Mouse (Mus musculus) CD4-positive, CD25-positive, alpha-beta regulatory T cell, adult 4 months (primary cell): ENCODE data around the gene Kif1b. TPM values are rescaled to one million over a fixed set of nuclear protein-coding genes. Genes with fewer than 3 reads are reported as not detected.
"Not testable (repeated sequence)": the region's sequence is repeated elsewhere in the genome, so short reads cannot be mapped to it uniquely, and the experiment has no call there.

Experiments
- ATAC-seq: one replicate; pipeline ENCODE4 v1.8.0; 2017
- polyA plus RNA-seq, 2 experiments: library from polyadenylated mRNA; unstranded; fragments of 100-300 nt; shearing (Covaris generic); gene quantifications; one replicate each; pipeline ENCODE4 v1.2.1; 2017

Kif1b gene
- polyA plus RNA-seq, 2 experiments from 2014 or later = 11.9 to 15.0 TPM

GRCm38 (mm10) chr4:149269026-149269425 is 38.5 kb downstream of the Kif1b start:
- no peak for ATAC-seq

- no peak for ATAC-seq
These were observed 42.6 kb downstream of the Kif1b start for GRCm38 (mm10) chr4:149264895-149265294.

DNA sequence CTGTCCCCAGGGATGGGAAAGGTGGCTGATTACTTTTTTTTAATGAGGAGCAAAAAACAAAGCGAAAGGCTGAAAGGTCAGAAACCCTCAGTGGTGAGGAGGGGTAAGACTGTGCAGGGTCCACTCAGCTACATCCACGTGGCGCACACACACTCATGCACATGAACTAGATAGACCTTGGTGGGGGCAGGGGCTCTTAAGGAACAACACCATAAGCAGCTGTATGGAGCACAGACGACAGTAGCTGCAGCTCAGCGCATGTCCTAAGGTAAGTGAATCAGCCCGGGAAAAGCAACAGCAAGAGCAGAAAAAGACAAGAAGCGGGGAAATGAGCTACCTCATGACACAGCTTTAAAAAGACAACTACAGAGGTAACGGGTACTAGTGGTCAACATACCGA is 44.3 kb downstream of the Kif1b start:
- no peak for ATAC-seq

- ATAC-seq = no peak
These were observed 46.0 kb downstream of the Kif1b start for GRCm38 (mm10) chr4:149261466-149261865.

DNA sequence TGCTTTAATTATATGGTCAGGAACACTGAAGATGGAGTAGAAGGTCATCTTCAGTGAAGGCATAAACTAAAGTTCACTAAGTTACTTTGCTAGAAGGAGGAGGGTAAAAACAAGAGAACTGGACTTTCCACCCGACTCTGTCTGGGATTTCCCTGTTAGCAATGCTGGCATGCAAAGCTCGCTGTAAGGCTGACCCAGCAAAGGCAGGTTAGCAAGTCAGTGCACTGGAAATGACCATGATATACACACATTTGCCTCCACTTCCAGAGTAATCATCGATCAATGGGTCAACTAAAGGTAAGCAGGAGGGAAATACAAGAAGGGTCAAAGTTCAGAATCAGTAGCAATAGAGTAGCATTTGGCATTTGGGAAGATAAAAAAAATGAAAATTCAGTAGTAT is 46.6 kb downstream of the Kif1b start:
- ATAC-seq = no peak

DNA sequence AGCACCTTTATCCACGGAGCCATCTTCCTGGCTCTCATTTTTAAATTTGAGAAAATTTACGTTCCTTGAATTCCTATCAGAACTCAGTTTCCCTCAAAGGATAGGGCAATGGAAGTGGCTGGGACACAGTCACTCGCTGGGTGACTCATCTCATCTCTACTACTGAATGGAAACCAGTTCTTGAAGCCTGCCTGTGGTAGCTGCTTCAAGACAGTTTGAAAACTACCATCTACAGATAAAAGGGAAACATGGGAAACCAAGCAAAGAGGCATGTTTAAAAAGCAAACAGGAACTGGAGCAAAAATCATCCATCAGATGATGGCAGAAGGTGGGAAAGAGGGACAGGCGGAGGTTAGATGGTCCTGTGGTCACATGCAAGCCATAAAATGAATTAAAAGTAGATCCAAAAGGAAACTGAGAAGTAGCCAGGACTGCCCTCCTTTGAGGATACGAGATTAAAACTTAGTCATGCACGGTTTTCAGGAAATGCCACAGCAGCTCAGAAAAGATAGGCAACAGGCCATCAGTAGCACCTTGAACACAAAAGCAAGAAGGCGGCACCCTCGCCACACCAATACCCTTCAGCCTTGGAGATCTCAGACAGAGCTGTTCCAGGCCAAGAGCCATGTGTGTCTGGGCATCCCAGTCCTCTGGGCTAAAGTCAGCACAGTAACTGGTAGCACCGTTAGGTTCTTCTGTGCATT is 48.0 kb downstream of the Kif1b start:
- ATAC-seq = no peak

DNA sequence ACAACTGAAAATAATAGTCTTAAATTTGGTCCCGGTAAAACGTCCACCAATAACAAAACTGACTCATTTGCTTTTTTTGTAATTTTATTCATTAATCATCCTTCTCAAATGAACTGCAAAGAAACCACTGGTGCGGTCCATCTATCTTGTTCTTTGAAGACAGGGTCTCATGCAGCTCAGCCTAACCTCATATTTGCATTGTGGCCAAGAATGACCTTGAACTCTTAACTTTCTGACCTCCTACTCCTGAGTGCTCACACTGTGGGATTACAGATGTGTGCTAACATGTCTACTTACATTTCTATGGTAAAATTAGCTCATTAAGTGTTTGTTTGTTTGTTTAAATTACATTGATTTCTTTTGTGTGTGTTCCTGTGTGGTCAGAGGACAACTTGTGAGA is 48.6 kb downstream of the Kif1b start:
- no peak for ATAC-seq

GRCm38 (mm10) chr4:149256511-149257300 is 50.8 kb downstream of the Kif1b start:
- ATAC-seq = no peak

- ATAC-seq = no peak
These were observed 51.9 kb downstream of the Kif1b start for GRCm38 (mm10) chr4:149255277-149256270.

GRCm38 (mm10) chr4:149254827-149255226 is 52.7 kb downstream of the Kif1b start:
- no peak for ATAC-seq

- no peak for ATAC-seq
These were observed 58.2 kb downstream of the Kif1b start for GRCm38 (mm10) chr4:149249311-149249710.

DNA sequence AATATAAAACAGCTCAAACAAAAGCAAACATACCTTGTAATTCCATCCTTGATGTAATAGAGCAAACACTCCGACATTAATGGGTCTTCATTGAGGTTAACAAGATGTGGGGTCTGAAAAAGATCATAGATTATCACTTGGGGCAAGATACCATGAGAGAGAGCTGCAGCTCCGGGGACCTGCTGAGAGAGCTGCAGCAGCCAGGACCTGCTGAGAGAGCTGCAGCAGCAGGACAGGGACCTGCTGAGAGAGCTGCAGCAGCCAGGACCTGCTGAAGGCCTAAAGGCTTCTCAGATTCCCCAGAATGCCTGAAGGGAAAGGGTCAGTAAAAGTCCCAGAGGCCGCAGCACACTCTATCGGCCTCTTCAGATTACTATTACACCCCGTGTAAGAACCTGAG is 59.7 kb downstream of the Kif1b start:
- no peak for ATAC-seq

DNA sequence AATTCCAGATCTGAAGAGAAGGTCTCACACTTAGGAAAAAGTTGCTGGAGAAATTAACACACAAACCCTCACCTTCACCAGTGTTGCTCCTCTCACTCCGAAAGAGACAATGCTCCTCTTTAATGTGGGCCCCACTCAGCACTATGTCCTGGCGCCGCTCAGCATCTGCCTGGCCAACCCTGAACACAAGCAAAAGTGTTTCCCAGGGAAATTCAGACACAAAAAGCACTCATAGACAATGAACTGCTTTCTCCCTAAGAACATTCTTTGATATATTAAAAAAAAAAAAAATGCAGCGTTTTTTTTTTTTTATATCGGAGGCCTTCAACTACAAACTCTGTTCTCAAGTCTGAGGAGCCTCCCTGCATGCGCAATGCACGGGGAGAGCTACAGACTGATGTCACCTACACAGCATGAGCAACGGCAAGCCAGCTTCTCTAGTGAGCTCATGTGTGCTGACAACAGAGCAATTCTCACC is 60.3 kb downstream of the Kif1b start:
- ATAC-seq = no peak

GRCm38 (mm10) chr4:149246578-149247155 is 60.8 kb downstream of the Kif1b start:
- no peak for ATAC-seq

GRCm38 (mm10) chr4:149237011-149237410 is 70.5 kb downstream of the Kif1b start:
- no peak for ATAC-seq

- no peak for ATAC-seq
These were observed 73.6 kb downstream of the Kif1b start for GRCm38 (mm10) chr4:149233938-149234337.

GRCm38 (mm10) chr4:149228682-149229081 is 78.8 kb downstream of the Kif1b start:
- not testable (repeated sequence) for ATAC-seq

DNA sequence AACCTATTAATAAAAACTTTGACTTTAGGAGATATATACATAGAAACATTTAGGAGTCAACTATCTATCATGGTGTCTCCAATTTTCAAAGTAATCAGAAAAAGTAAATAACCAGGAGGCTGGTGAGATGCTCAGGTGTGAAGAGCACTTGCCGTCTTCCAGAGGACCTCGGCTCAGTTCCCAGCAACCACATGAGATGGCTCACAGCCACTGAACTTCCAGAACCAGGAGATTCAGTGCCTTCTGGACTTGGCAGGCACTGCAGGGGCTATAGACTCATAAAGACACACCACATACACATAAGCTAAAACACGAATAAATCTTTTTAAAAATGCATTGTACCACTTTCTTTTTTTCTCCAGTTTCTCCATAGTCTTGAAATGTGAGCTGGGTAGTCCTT is 79.2 kb downstream of the Kif1b start:
- no peak for ATAC-seq

DNA sequence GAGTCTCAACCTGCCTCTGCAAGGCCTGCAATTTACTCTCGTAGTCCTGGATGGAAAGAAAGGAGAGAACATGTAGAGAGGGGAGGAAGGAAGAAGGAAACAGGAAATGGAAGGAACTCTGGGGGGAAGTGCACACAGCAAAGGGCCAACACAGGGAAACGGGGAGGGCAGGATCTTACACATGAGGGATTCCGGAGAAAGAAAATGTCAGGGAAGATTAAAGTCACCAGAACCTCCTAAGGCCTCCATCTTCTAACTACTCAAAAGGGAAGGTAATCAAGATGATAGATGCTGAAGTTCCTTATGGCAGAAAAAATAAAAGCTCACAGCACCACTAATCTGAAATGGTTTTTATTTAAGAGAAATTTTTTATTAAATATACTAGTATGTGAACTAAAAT is 81.2 kb downstream of the Kif1b start:
- ATAC-seq = no peak

DNA sequence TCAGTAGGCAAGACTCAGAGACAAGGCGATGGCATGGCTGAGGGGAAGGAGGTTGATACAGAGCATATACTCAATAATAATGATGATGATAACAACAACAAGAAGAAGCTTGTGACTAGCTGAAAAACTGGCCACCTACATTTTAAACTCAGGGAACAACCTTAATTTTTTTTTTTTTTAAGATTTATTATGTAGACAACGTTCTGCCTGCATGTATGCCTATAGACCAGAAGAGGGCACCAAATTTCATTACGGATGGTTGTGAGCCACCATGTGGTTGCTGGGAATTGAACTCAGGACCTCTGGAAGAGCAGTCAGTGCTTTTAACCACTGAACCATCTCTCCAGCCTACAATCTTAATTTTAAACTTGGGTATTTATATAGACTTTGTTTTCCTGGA is 84.0 kb downstream of the Kif1b start:
- ATAC-seq = no peak

DNA sequence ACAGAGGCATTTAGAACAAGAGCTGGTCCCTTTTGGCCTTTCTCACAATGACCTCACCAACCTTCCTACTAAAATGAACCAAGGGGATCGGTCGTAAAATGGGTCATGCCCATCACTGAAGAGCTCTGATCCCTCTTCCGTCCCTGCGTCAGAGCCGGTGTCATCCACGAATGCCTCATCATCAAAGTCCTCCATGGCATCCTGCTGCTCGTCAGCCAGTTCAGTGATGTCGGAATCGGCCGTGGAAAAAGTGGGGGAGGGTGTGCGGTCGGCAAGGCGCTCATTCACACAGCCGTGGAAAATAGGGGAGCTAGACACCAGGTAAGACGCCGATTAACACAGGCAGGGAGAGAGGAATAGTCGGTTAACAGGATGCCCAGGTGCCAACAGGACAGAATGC is 87.0 kb downstream of the Kif1b start:
- ATAC-seq = no peak

GRCm38 (mm10) chr4:149220042-149220473 is 87.4 kb downstream of the Kif1b start:
- no peak for ATAC-seq
